Mouse (Mus musculus) embryonic fibroblast, embryonic 13.5 days (primary cell): ENCODE measurements around the gene Otub2.

Experiments used
- CTCF ChIP-seq: IDR thresholded peaks from 2 replicates; pipeline ENCODE4 v1.5.1; 2011; ENCODE audit warnings: mild to moderate bottlenecking, control low read depth, low read length, moderate library complexity, borderline replicate concordance; ENCODE audit not compliant: insufficient read depth
- POLR2A ChIP-seq: IDR thresholded peaks from 2 replicates; pipeline ENCODE4 v1.6.1; 2011; ENCODE audit warnings: low read depth, mild to moderate bottlenecking, control low read depth, low read length, moderate library complexity

DNA sequence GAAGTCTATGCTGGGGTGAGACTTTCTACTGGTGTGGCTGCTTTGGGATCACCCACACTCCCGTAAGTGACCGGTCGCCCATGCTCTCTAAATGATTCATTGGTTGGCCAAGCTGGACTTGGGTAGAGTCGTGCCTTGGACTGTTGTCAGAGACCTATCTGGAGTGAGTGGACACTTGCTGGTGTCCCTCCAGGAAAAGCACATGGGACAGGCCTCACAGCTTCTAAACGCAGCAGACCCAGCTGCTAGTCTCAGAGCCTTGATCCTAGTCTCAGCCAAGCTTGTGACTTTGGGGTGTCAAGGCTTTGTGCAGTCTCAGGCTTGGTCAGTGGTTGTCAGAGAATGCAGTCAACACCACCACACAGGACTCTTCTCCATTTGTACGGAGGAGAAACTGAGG lies 35.7 kb upstream of the Otub2 start:
- TF ChIP-seq POLR2A = no peak
- TF ChIP-seq CTCF = no peak
